Mouse (Mus musculus): ENCODE measurements around the gene Abhd13. TPM values are rescaled to one million over a fixed set of nuclear protein-coding genes. Genes with fewer than 3 reads are reported as not detected.

Gene Abhd13
- polyA plus RNA-seq, 1 experiment = 2.9 TPM

DNA sequence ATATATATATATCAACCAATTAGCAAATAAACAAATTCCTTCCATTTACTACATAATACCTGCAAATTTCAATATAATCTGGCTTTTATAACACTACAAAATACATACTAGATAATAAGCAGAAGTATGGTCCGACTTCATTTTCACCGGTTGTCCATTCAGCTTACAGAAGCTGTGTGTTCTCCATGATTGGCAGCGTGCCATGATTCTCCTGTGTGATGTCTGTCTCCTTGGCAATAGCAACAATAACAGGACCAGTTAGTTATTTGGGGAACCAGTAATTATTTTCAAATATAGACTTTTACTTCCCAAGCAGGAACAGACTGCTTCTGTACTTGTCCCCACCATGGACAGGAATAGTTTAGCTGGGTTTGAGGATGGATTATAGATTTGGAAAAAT lies 39.7 kb downstream of the Abhd13 start:
- WGBS = 17% methylated on average over 3 of the region's 3 CpGs

DNA sequence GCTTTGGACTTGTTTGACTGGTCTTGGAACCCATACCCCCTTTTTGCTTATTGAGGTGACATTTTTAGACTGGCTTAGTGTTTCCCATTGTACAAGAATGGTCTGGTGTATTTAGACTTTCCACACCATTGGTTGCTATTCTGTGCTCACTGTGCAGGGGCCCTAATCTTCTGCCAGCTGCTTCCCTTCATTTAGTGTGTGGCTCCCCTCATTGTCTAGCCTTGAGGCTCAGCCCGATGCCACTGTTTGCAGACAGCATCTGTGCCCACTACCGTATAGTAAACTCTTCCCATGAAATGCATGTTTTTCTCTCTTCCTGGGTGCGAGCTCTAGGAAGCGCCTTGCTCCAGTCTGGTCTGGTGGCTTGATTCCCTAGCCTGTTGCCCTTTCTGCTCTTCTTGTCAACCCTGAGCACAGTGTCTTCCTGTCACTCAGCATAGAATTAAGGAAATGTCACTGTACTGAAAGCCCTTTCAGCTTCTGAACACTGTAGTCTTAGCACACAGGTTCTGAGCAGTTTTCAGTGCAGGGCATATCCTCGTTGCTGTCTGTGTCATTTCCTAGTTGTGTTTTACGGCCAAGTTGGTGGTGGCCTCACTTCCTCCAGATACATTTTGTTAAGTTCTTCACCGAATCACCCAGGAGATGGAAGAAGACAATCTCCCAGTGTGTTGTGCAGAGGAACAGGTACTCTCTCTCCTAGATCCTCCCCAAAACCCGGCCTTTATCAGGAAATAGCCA lies 53.0 kb downstream of the Abhd13 start:
- 72% methylated on average over 8 of the region's 8 CpGs for WGBS
- Histone ChIP-seq H3K27me3 (ENCODE audit: control insufficient read depth, insufficient read depth, low read length) (no peaks in the 10 kb centered on the region), H3K4me1 (ENCODE audit: control insufficient read depth, insufficient read depth, insufficient read length, low read length) (no peaks in the 10 kb centered on the region), H3K27ac (ENCODE audit: insufficient read depth, low read depth, low read length) (no peak overlapping the region), H3K36me3 (ENCODE audit: control insufficient read depth, insufficient read depth, low read length) (no peaks in the 10 kb centered on the region), H3K4me3 (ENCODE audit: low read depth, low read length) (no peak overlapping the region)
- TF ChIP-seq CTCF (IDR thresholded peaks at IDR 0.05; ENCODE audit: extremely low read depth, insufficient read length, insufficient replicate concordance, low read depth, low read length) = no peak
- TF ChIP-seq POLR2A (IDR thresholded peaks at IDR 0.05; ENCODE audit: low read depth, low read length) = no peak

More for the DNA sequence above, 39.7 kb downstream of the Abhd13 start:
- Histone ChIP-seq H3K36me3 (ENCODE audit: control insufficient read depth, insufficient read depth, low read length) (no peaks in the 10 kb centered on the region), H3K27ac (ENCODE audit: insufficient read depth, low read depth, low read length) (peak overlapping the region; percentile 52), H3K4me1 (ENCODE audit: control insufficient read depth, insufficient read depth, insufficient read length, low read length) (peaks cover 3% of the 10 kb centered on the region; the same call in 1 of the 2 replicates), H3K27me3 (ENCODE audit: control insufficient read depth, insufficient read depth, low read length) (no peaks in the 10 kb centered on the region), H3K4me3 (ENCODE audit: low read depth, low read length) (no peak overlapping the region)
- TF ChIP-seq CTCF (IDR thresholded peaks at IDR 0.05; ENCODE audit: extremely low read depth, insufficient read length, insufficient replicate concordance, low read depth, low read length) (no peak), POLR2A (IDR thresholded peaks at IDR 0.05; ENCODE audit: low read depth, low read length) (no peak)

DNA sequence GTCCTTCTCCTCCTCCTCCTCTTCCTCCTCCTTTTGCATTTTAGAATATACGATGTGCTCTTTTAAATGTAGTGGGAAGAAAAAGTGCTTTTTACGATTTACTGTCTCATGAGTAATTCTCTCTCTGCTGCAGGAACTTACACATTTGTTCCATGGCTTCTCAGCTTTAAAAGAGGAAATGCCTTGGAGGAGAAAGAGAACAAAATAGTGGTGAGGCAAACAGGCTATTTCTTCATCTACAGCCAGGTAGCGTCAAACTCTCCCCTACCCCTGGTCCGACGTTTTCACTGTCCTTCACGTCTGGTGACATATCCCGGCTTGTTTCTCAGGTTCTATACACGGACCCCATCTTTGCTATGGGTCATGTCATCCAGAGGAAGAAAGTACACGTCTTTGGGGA lies 53.7 kb downstream of the Abhd13 start:
- Histone ChIP-seq H3K27me3 (ENCODE audit: control insufficient read depth, insufficient read depth, low read length) (no peaks in the 10 kb centered on the region), H3K4me3 (ENCODE audit: low read depth, low read length) (no peak overlapping the region), H3K36me3 (ENCODE audit: control insufficient read depth, insufficient read depth, low read length) (no peaks in the 10 kb centered on the region), H3K4me1 (ENCODE audit: control insufficient read depth, insufficient read depth, insufficient read length, low read length) (no peaks in the 10 kb centered on the region), H3K27ac (ENCODE audit: insufficient read depth, low read depth, low read length) (no peak overlapping the region)
- no peak for TF ChIP-seq POLR2A (IDR thresholded peaks at IDR 0.05; ENCODE audit: low read depth, low read length)
- no peak for TF ChIP-seq CTCF (IDR thresholded peaks at IDR 0.05; ENCODE audit: extremely low read depth, insufficient read length, insufficient replicate concordance, low read depth, low read length)
- 83% methylated on average over 9 of the region's 9 CpGs for WGBS

DNA sequence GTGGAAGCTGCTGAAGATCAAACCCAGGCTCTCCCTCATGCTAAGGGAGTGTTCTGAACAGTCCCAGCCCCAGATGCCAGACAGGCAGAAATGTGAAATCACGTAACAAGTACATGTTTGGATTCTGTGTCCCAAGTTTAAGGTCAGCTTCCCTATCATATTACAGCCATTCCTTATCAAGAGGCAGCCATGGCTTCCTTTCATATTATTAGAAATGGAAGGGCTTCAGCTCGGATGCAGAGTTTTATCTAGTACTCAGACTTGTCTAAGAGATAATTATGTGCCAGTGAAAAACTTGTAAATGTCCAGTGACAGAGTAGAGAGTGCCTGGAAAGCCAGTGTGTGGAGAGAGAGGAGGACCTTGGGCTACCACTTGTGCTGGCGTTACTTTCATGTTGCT lies 63.4 kb downstream of the Abhd13 start:
- Histone ChIP-seq H3K27ac (ENCODE audit: insufficient read depth, low read depth, low read length) (no peak overlapping the region), H3K4me3 (ENCODE audit: low read depth, low read length) (no peak overlapping the region), H3K27me3 (ENCODE audit: control insufficient read depth, insufficient read depth, low read length) (no peaks in the 10 kb centered on the region), H3K36me3 (ENCODE audit: control insufficient read depth, insufficient read depth, low read length) (no peaks in the 10 kb centered on the region), H3K4me1 (ENCODE audit: control insufficient read depth, insufficient read depth, insufficient read length, low read length) (no peaks in the 10 kb centered on the region)
- WGBS = 52% methylated on average over 3 of the region's 3 CpGs
- no peak for TF ChIP-seq CTCF (IDR thresholded peaks at IDR 0.05; ENCODE audit: extremely low read depth, insufficient read length, insufficient replicate concordance, low read depth, low read length)
- TF ChIP-seq POLR2A (IDR thresholded peaks at IDR 0.05; ENCODE audit: low read depth, low read length) = no peak

Other genes with a start within 250 kb of the Abhd13 start
- 0.11 and 0.37 TPM in 2 replicates for gene Fam155a, start 206.5 kb upstream of the Abhd13 start, polyA plus RNA-seq (2012; rRNA removed)
- gene Gm10217, start 113.5 kb upstream of the Abhd13 start, polyA plus RNA-seq (2012; rRNA removed) = not detected in 2 replicates
- 0.79 and 1.1 TPM in 2 replicates for gene Lig4, start within 50 bp of the Abhd13 start, polyA plus RNA-seq (2012; rRNA removed)
- 8.0 and 14.3 TPM in 2 replicates for gene Tnfsf13b, start 28.8 kb downstream of the Abhd13 start, polyA plus RNA-seq (2012; rRNA removed)
- 0.51 TPM in 1 of 2 replicates, not detected in the other for gene Myo16, start 176.2 kb downstream of the Abhd13 start, polyA plus RNA-seq (2012; rRNA removed)

Measured in small intestine, adult 2 months (tissue).